Mouse (Mus musculus) midbrain, embryonic 11.5 days (tissue): ENCODE data around the gene Akr1c21. TPM values are rescaled to one million over a fixed set of nuclear protein-coding genes. Genes with fewer than 3 reads are reported as not detected.

Source experiments
- polyA plus RNA-seq: library from polyadenylated mRNA; unstranded; fragments of >200 nt; fragmentation: Nextera tagmentation; extraction: Ambion mirVana; gene quantifications from 2 replicates; pipeline ENCODE4 v1.2.1, GENCODE M21; 2014

The Akr1c21 gene
- polyA plus RNA-seq, 1 experiment from 2014 or later, result not detected

Other genes with a start within 250 kb of the Akr1c21 start
- gene Akr1c6, start 139.8 kb upstream of the Akr1c21 start, polyA plus RNA-seq, result not detected in 2 replicates
- not detected in 2 replicates for gene Akr1c20, start 50.7 kb upstream of the Akr1c21 start, polyA plus RNA-seq
- gene Akr1e1, start 35.1 kb downstream of the Akr1c21 start, polyA plus RNA-seq, result 53.6 and 55.1 TPM in 2 replicates